Mouse (Mus musculus) ovary, adult 10 weeks (tissue): ENCODE data around the gene Gzmn. TPM values are rescaled to one million over a fixed set of nuclear protein-coding genes. Genes with fewer than 3 reads are reported as not detected.

Source experiments
- polyA plus RNA-seq: library from polyadenylated mRNA; stranded (reverse); fragments of 350-450 nt; fragmentation: Illumina TruSeq; extraction: RNeasy Lipid Tissue Mini Kit (QIAGEN cat#74804); gene quantifications from one replicate; pipeline ENCODE4 v1.2.3, GENCODE M21; 2014

Gene Gzmn
- not detected for polyA plus RNA-seq

DNA sequence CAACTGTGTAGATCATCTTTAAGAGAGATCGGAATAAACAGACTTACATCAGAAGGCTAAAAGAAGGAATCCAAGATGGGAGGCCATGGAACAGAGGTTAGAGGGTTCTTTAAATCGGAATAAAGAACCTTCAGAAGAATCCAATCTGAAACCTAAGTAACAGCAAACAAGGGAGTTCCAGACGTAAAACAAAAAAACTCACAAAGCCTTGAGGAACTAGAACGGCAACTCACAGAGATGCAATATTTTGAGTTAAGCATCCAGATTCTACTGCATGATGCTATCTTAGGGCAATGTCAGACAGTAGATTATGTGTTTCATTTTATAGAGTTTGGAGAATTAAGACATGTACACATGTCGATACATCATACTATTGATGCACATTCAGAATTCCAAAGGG, at the start of gene Gzmn:
Gzmn (minus strand) TSS at position 101 of the 400 bp plus-strand sequence.

GRCm38 (mm10) chr14:56211317-56211716, 36.9 kb upstream of the Gzmn start, which contains the start of gene Gzmf:
Gzmf (minus strand) TSS chr14:56211417.

GRCm38 (mm10) chr14:56159479-56159878, 14.9 kb downstream of the Gzmn start, which contains the start of gene Gzmg:
Gzmg (minus strand) TSS chr14:56159579.

DNA sequence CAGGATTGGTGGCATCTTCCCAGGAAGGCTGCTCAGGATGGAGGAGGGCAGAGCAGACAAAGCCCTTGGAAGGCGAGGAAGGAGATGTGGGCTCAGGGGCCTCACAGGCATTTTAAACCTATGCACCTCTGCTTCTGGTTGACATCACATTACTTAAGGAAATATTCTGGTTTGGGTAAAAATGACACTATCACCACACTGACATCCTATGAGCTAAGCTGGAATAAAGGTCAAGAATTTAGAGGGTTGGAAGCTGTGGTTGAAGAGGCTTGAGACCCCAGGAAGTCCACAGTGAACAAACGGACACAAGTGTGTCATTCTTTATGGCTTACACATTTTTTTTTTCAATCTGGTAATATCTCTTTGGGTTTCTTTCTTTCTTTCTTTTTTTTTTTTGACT, 41.9 kb downstream of the Gzmn start, which contains the start of gene Gzmd:
Gzmd (minus strand) TSS at position 101 of the 400 bp plus-strand sequence.

DNA sequence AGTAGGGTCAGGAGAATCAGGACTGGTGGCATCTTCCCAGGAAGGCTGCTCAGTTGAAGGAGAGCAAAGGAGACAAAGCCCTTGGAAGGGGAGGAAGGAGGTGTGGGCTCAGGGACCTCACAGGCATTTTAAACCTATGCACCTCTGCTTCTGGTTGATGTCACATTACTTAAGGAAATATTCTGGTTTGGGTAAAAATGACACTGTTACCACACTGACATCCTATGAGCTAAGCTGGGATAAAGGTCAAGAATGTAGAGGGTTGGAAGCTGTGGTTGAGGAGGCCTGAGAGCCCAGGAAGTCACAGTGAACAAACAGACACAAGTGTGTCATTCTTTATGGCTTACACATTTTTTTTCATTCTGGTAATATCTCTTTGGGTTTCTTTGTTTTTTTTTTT, 53.9 kb downstream of the Gzmn start, which contains the start of gene Gzme:
Gzme (minus strand) TSS at position 101 of the 400 bp plus-strand sequence.

Other genes with a start within 250 kb of the Gzmn start
- 2.9 TPM for gene Cma1, start 229.9 kb downstream of the Gzmn start, polyA plus RNA-seq
- not detected for gene Cma2, start 223.6 kb downstream of the Gzmn start, polyA plus RNA-seq
- not detected for gene Mcpt1, start 156.6 kb downstream of the Gzmn start, polyA plus RNA-seq
- gene Mcpt9, start 144.1 kb downstream of the Gzmn start, polyA plus RNA-seq: not detected
- gene Mcpt2, start 132.6 kb downstream of the Gzmn start, polyA plus RNA-seq: not detected
- gene Mcpt4, start 112.3 kb downstream of the Gzmn start, polyA plus RNA-seq: 5.9 TPM
- not detected for gene Mcpt8, start 89.3 kb downstream of the Gzmn start, polyA plus RNA-seq
- not detected for gene Ctsg, start 72.0 kb downstream of the Gzmn start, polyA plus RNA-seq
- not detected for gene Gzme, start 54.0 kb downstream of the Gzmn start, polyA plus RNA-seq
- gene Gzmd, start 42.0 kb downstream of the Gzmn start, polyA plus RNA-seq: not detected
- gene Gzmg, start 15.0 kb downstream of the Gzmn start, polyA plus RNA-seq: not detected
- not detected for gene Gzmf, start 36.8 kb upstream of the Gzmn start, polyA plus RNA-seq
- gene Gzmc, start 60.1 kb upstream of the Gzmn start, polyA plus RNA-seq: not detected
- 0.31 TPM for gene Gzmb, start 87.7 kb upstream of the Gzmn start, polyA plus RNA-seq
- 0.23 TPM for gene Atp12a, start 190.5 kb upstream of the Gzmn start, polyA plus RNA-seq
- 14.3 TPM for gene Rnf17, start 228.0 kb upstream of the Gzmn start, polyA plus RNA-seq